Mouse (Mus musculus) T-helper 17 cell (primary cell): ENCODE measurements around the gene Prrt3.

Source experiments
- in situ Hi-C, 2 experiments: fragments of 300-600 bp; cut with MboI, MseI; formaldehyde crosslinking; loops; 1 replicate in 1 of 2; 2 replicates in 1 of 2; pipeline ENCODE4 v1.15.1; 2025; ENCODE audit warnings: high pct_unique_total_duplicates in 2 of 2

Gene Prrt3

GRCm38 (mm10) chr6:113455007-113455406 is 46.7 kb downstream of the Prrt3 start:
- in situ Hi-C loops = no loop called here

GRCm38 (mm10) chr6:113451839-113452238 is 49.9 kb downstream of the Prrt3 start:
- in situ Hi-C loops = no loop called here

- in situ Hi-C loops = no loop called here
These were observed 54.1 kb downstream of the Prrt3 start for GRCm38 (mm10) chr6:113447639-113448038.

GRCm38 (mm10) chr6:113444207-113444965 is 57.3 kb downstream of the Prrt3 start:
- in situ Hi-C loops = loop anchor here in 1 of 2 experiments (5.0 kb wide), 2 partner anchors 83 to 628 kb away; no protein-coding TSS in a partner anchor
